Mouse (Mus musculus): ENCODE data around the gene Hck. TPM values are rescaled to one million over a fixed set of nuclear protein-coding genes. Genes with fewer than 3 reads are reported as not detected.

The Hck gene
- polyA plus RNA-seq (2014; fragmentation: Nextera tagmentation; extraction: Ambion mirVana): 1.4 and 2.3 TPM in 2 replicates

GRCm38 (mm10) chr2:153108313-153109264 is at the start of gene Hck:
Gene Hck (plus strand): TSS chr2:153108468.
- Histone ChIP-seq H3K9ac (replicated peaks; ENCODE audit: low read length) (peak within 1 kb of the TSS; percentile 53; the same call in 1 of the 2 replicates), H3K27ac (replicated peaks; ENCODE audit: low read depth, low read length) (no peak within 1 kb of the TSS), H3K27me3 (ENCODE audit: control insufficient read depth, insufficient read depth, low read length) (peaks cover 19% of the 10 kb centered on the region), H3K36me3 (ENCODE audit: control insufficient read depth, insufficient read depth, low read length) (no peaks in the 10 kb centered on the region), H3K4me3 (replicated peaks; ENCODE audit: low read depth, low read length) (peak within 1 kb of the TSS; percentile 41), H3K4me1 (ENCODE audit: control insufficient read depth, insufficient read depth, low read length) (peaks cover 4% of the 10 kb centered on the region; the same call in 1 of the 2 replicates), H3K9me3 (ENCODE audit: control insufficient read depth, low read length) (no peaks in the 10 kb centered on the region), H3K4me2 (ENCODE audit: low read length) (peak within 1 kb of the TSS; percentile 68)
- DNase-seq: peak; percentile 58
- WGBS: 3% methylated on average over 52 of the region's 52 CpGs
- ATAC-seq (ENCODE audit: low FRiP score, low TSS enrichment): no peak; the same call in 1 of the 2 replicates

DNA sequence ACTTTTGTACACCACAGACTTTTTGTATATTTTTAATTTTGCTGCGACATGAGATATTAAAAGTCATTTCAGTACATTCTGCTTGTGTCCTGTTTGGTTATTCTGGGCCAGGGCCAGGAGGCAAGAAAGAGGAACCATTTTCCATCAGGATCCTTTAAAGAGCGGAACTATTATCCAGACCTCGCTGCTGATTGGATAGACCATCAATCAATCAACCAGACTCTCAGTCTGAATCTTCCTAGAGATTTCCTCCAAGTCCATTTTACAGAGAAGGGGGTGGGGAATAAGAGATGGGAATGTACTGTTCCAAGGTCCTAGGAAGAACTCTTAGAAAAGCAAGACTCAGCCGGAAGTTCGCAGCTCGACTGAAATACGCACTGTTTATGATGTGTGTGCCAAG is 48.1 kb upstream of the Hck start:
- H3K9ac ChIP-seq (replicated peaks; ENCODE audit: low read length): no peak overlapping the region
- peaks cover 9% of the 10 kb centered on the region for H3K36me3 ChIP-seq (ENCODE audit: control insufficient read depth, insufficient read depth, low read length)
- ATAC-seq (ENCODE audit: low FRiP score, low TSS enrichment) (no peak), DNase-seq (no peak)
- H3K27ac ChIP-seq (replicated peaks; ENCODE audit: low read depth, low read length): no peak overlapping the region
- H3K4me1 ChIP-seq (ENCODE audit: control insufficient read depth, insufficient read depth, low read length): no peaks in the 10 kb centered on the region
- 91% methylated on average over 7 of the region's 7 CpGs for WGBS
- H3K27me3 ChIP-seq (ENCODE audit: control insufficient read depth, insufficient read depth, low read length): no peaks in the 10 kb centered on the region
- no peak overlapping the region for H3K4me2 ChIP-seq (ENCODE audit: low read length)
- H3K4me3 ChIP-seq (replicated peaks; ENCODE audit: low read depth, low read length): no peak overlapping the region
- no peaks in the 10 kb centered on the region for H3K9me3 ChIP-seq (ENCODE audit: control insufficient read depth, low read length)

GRCm38 (mm10) chr2:153063394-153063793 is 44.9 kb upstream of the Hck start:
- ATAC-seq (ENCODE audit: low FRiP score, low TSS enrichment): no peak
- Histone ChIP-seq H3K9me3 (ENCODE audit: control insufficient read depth, low read length) (no peaks in the 10 kb centered on the region), H3K36me3 (ENCODE audit: control insufficient read depth, insufficient read depth, low read length) (no peaks in the 10 kb centered on the region), H3K27me3 (ENCODE audit: control insufficient read depth, insufficient read depth, low read length) (no peaks in the 10 kb centered on the region), H3K4me1 (ENCODE audit: control insufficient read depth, insufficient read depth, low read length) (no peaks in the 10 kb centered on the region), H3K4me2 (ENCODE audit: low read length) (no peak overlapping the region), H3K9ac (replicated peaks; ENCODE audit: low read length) (0 out of 2 replicates have a peak overlapping the region, but pooled peaks have one; percentile 9), H3K27ac (replicated peaks; ENCODE audit: low read depth, low read length) (peak overlapping the region; percentile 46; the same call in 1 of the 2 replicates), H3K4me3 (replicated peaks; ENCODE audit: low read depth, low read length) (no peak overlapping the region)
- DNase-seq: peak; percentile 22
- 63% methylated on average over 3 of the region's 3 CpGs for WGBS

GRCm38 (mm10) chr2:153064190-153064970 is 43.9 kb upstream of the Hck start:
- H3K36me3 ChIP-seq (ENCODE audit: control insufficient read depth, insufficient read depth, low read length): no peaks in the 10 kb centered on the region
- no peaks in the 10 kb centered on the region for H3K9me3 ChIP-seq (ENCODE audit: control insufficient read depth, low read length)
- ATAC-seq (ENCODE audit: low FRiP score, low TSS enrichment): no peak
- no peak overlapping the region for H3K9ac ChIP-seq (replicated peaks; ENCODE audit: low read length)
- no peak overlapping the region for H3K4me3 ChIP-seq (replicated peaks; ENCODE audit: low read depth, low read length)
- no peaks in the 10 kb centered on the region for H3K27me3 ChIP-seq (ENCODE audit: control insufficient read depth, insufficient read depth, low read length)
- no peak overlapping the region for H3K4me2 ChIP-seq (ENCODE audit: low read length)
- H3K4me1 ChIP-seq (ENCODE audit: control insufficient read depth, insufficient read depth, low read length): no peaks in the 10 kb centered on the region
- no peak overlapping the region for H3K27ac ChIP-seq (replicated peaks; ENCODE audit: low read depth, low read length)
- WGBS: 76% methylated on average over 9 of the region's 9 CpGs
- DNase-seq: no peak

GRCm38 (mm10) chr2:153065747-153066508 is 42.3 kb upstream of the Hck start, which contains the start of gene Ccm2l:
Gene Ccm2l (plus strand): TSS chr2:153065955.
- H3K4me3 ChIP-seq (replicated peaks; ENCODE audit: low read depth, low read length): no peak within 1 kb of the TSS
- ATAC-seq (ENCODE audit: low FRiP score, low TSS enrichment): no peak
- H3K27me3 ChIP-seq (ENCODE audit: control insufficient read depth, insufficient read depth, low read length): peaks cover 11% of the 10 kb centered on the region
- H3K36me3 ChIP-seq (ENCODE audit: control insufficient read depth, insufficient read depth, low read length): no peaks in the 10 kb centered on the region
- 0 out of 2 replicates have a peak, but pooled peaks cover 4% of the 10 kb centered on the region for H3K4me1 ChIP-seq (ENCODE audit: control insufficient read depth, insufficient read depth, low read length)
- no peak within 1 kb of the TSS for H3K9ac ChIP-seq (replicated peaks; ENCODE audit: low read length)
- H3K4me2 ChIP-seq (ENCODE audit: low read length): no peak within 1 kb of the TSS
- DNase-seq: no peak
- H3K27ac ChIP-seq (replicated peaks; ENCODE audit: low read depth, low read length): no peak within 1 kb of the TSS
- no peaks in the 10 kb centered on the region for H3K9me3 ChIP-seq (ENCODE audit: control insufficient read depth, low read length)
- 57% methylated on average over 12 of the region's 12 CpGs for WGBS

GRCm38 (mm10) chr2:153066991-153067390 is 41.3 kb upstream of the Hck start:
- H3K4me2 ChIP-seq (ENCODE audit: low read length): no peak overlapping the region
- no peaks in the 10 kb centered on the region for H3K36me3 ChIP-seq (ENCODE audit: control insufficient read depth, insufficient read depth, low read length)
- H3K4me3 ChIP-seq (replicated peaks; ENCODE audit: low read depth, low read length): no peak overlapping the region
- no peak overlapping the region for H3K27ac ChIP-seq (replicated peaks; ENCODE audit: low read depth, low read length)
- ATAC-seq (ENCODE audit: low FRiP score, low TSS enrichment) (no peak), DNase-seq (no peak)
- no peaks in the 10 kb centered on the region for H3K9me3 ChIP-seq (ENCODE audit: control insufficient read depth, low read length)
- WGBS: 56% methylated on average over 6 of the region's 6 CpGs
- H3K27me3 ChIP-seq (ENCODE audit: control insufficient read depth, insufficient read depth, low read length): peaks cover 21% of the 10 kb centered on the region
- H3K4me1 ChIP-seq (ENCODE audit: control insufficient read depth, insufficient read depth, low read length): 0 out of 2 replicates have a peak, but pooled peaks cover 8% of the 10 kb centered on the region
- H3K9ac ChIP-seq (replicated peaks; ENCODE audit: low read length): no peak overlapping the region

DNA sequence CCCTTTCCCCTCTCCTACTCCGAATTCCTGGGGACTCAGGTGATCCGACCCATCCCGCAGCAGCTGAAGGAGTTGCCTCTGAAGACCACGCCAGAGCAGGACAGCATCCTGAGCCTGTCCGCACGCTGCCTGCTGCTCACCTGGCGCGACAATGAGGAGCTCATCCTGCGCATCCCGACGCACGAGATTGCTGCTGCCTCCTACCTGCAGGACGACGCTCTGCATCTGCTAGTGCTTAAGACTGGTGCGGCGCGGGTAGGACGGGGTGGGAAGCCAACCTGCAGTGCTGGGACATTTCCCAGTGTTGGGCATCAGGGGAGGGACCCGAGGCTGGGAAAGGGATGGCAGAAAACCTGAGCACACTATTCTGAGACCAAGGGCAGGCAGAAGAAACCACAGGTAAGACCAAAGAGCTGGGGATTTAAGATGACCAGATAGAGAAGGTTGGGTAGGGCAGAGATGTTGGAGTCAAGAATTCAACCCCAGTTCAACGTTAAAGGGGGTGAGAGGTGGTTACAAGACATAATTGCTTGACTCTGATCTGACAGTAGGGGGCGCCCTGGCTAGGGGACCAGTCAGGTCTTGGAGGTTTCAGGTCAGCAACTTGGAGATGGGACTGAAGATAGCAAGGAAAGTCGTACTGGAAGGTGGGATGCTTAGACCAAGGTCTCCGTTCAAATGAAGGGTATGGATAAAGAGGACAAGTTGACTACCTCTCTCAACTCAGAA is 37.3 kb upstream of the Hck start:
- H3K9ac ChIP-seq (replicated peaks; ENCODE audit: low read length): 0 out of 2 replicates have a peak overlapping the region, but pooled peaks have one; percentile 20

More for the DNA sequence above, 37.3 kb upstream of the Hck start:
- no peaks in the 10 kb centered on the region for H3K36me3 ChIP-seq (ENCODE audit: control insufficient read depth, insufficient read depth, low read length)
- H3K4me1 ChIP-seq (ENCODE audit: control insufficient read depth, insufficient read depth, low read length): 0 out of 2 replicates have a peak, but pooled peaks cover 8% of the 10 kb centered on the region
- H3K27ac ChIP-seq (replicated peaks; ENCODE audit: low read depth, low read length): no peak overlapping the region
- 9% methylated on average over 23 of the region's 23 CpGs for WGBS
- no peaks in the 10 kb centered on the region for H3K9me3 ChIP-seq (ENCODE audit: control insufficient read depth, low read length)
- peaks cover 32% of the 10 kb centered on the region for H3K27me3 ChIP-seq (ENCODE audit: control insufficient read depth, insufficient read depth, low read length)
- DNase-seq (peak; percentile 67), ATAC-seq (ENCODE audit: low FRiP score, low TSS enrichment) (no peak)
- peak overlapping the region; percentile 21; the same call in 1 of the 2 replicates for H3K4me2 ChIP-seq (ENCODE audit: low read length)
- H3K4me3 ChIP-seq (replicated peaks; ENCODE audit: low read depth, low read length): 0 out of 2 replicates have a peak overlapping the region, but pooled peaks have one; percentile 5
